Mouse (Mus musculus): ENCODE results near the gene Aagab. TPM values are rescaled to one million over a fixed set of nuclear protein-coding genes. Genes with fewer than 3 reads are reported as not detected.
A peak's percentile ranks its signal among the peaks of the same experiment; 100 is the strongest.

Gene Aagab
- polyA plus RNA-seq, 1 experiment: 18.8 TPM

GRCm38 (mm10) chr9:63644011-63644410 lies 41.6 kb downstream of the Aagab start:
- TF ChIP-seq EP300 (IDR thresholded peaks at IDR 0.05; ENCODE audit: insufficient read depth, low read depth, low read length): no peak
- no peak for TF ChIP-seq POLR2A (IDR thresholded peaks at IDR 0.05; ENCODE audit: insufficient read depth, low read length)
- no peak for TF ChIP-seq CTCF (IDR thresholded peaks at IDR 0.05; ENCODE audit: low read depth, low read length)
- Histone ChIP-seq H3K27me3 (ENCODE audit: control insufficient read depth, insufficient read depth, low read length, poor library complexity, severe bottlenecking) (no peaks in the 10 kb centered on the region), H3K9ac (ENCODE audit: low read depth, poor library complexity, severe bottlenecking) (no peak overlapping the region), H3K4me1 (ENCODE audit: control insufficient read depth, insufficient read depth, low read length) (no peaks in the 10 kb centered on the region), H3K27ac (ENCODE audit: insufficient read depth, low read length) (no peak overlapping the region), H3K9me3 (replicated peaks; ENCODE audit: control insufficient read depth, insufficient read depth, low read length, poor library complexity, severe bottlenecking) (no peaks in the 10 kb centered on the region), H3K4me3 (ENCODE audit: low read depth, low read length) (no peak overlapping the region), H3K36me3 (ENCODE audit: control insufficient read depth, insufficient read depth, low read length, poor library complexity, severe bottlenecking) (peaks cover under 1% of the 10 kb centered on the region; the same call in 1 of the 2 replicates)

DNA sequence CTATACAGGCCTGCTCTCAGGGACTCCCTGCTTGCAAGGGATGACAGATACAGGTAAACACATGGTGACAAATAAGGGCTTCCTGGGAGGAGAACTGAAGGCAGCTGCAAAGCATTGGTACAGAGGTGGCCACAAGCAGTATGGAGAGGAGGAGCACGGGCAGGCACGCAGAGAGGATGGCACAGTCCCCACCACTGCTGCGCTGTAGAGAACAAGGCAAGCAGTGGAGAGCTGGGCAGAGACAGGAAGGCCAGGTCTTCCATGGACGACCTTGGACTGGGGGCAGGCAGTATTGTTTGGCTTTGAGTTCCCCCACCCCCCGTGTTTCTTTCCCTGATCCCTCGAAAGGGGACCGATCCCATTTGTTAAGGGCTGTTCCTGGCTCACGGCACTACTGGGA lies 42.6 kb downstream of the Aagab start:
- Histone ChIP-seq H3K4me1 (ENCODE audit: control insufficient read depth, insufficient read depth, low read length) (no peaks in the 10 kb centered on the region), H3K36me3 (ENCODE audit: control insufficient read depth, insufficient read depth, low read length, poor library complexity, severe bottlenecking) (no peaks in the 10 kb centered on the region), H3K27me3 (ENCODE audit: control insufficient read depth, insufficient read depth, low read length, poor library complexity, severe bottlenecking) (no peaks in the 10 kb centered on the region), H3K27ac (ENCODE audit: insufficient read depth, low read length) (no peak overlapping the region), H3K9me3 (replicated peaks; ENCODE audit: control insufficient read depth, insufficient read depth, low read length, poor library complexity, severe bottlenecking) (no peaks in the 10 kb centered on the region), H3K9ac (ENCODE audit: low read depth, poor library complexity, severe bottlenecking) (no peak overlapping the region), H3K4me3 (ENCODE audit: low read depth, low read length) (no peak overlapping the region)
- TF ChIP-seq EP300 (IDR thresholded peaks at IDR 0.05; ENCODE audit: insufficient read depth, low read depth, low read length) (no peak), POLR2A (IDR thresholded peaks at IDR 0.05; ENCODE audit: insufficient read depth, low read length) (no peak), CTCF (IDR thresholded peaks at IDR 0.05; ENCODE audit: low read depth, low read length) (no peak)

DNA sequence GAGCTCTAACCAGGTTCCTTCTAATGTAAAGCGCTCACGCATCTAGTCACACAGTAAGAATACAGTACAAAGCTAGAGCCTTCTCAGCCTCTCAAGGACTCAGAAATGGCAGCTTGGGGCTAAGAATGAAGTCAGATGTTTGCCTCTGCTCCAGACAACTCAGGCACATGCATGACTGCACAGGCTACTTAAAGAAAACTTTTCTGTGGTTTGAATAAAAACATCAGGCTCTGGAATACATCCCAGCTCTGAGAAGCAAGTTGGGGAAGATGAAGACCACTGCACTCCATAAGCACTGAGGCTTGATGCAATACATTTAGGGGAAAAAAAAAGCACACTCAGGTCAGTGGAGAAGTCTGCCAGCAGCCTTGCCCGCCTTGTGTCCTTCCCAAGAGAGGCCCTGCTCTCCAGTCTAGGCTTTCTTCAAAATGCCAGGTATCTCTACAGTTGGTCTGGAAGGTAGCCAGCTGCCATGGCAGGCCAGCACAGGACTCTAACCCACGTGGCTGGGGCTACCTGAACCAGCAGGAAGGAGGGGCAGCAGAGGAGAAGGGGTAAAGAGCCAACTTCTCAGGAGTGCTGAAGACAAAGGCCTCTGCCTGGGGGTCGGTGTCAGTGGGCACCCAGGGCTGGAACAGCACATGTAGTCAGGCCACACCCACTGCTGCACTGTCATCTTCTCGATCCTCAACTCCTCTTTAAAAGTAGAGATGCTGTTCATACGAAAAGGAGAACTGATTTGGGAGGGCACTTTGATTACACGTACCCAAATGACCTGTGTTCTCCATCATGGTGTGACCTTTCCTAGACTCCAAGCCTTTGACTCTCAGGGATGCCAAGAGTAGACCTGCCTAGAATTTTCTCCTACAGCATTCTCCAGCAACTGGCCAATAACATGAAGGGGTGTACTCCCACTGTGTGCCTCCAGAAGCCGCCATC lies 45.4 kb downstream of the Aagab start:
- Histone ChIP-seq H3K4me3 (ENCODE audit: low read depth, low read length) (no peak overlapping the region), H3K9ac (ENCODE audit: low read depth, poor library complexity, severe bottlenecking) (no peak overlapping the region), H3K4me1 (ENCODE audit: control insufficient read depth, insufficient read depth, low read length) (no peaks in the 10 kb centered on the region), H3K9me3 (replicated peaks; ENCODE audit: control insufficient read depth, insufficient read depth, low read length, poor library complexity, severe bottlenecking) (no peaks in the 10 kb centered on the region), H3K36me3 (ENCODE audit: control insufficient read depth, insufficient read depth, low read length, poor library complexity, severe bottlenecking) (no peaks in the 10 kb centered on the region), H3K27me3 (ENCODE audit: control insufficient read depth, insufficient read depth, low read length, poor library complexity, severe bottlenecking) (no peaks in the 10 kb centered on the region), H3K27ac (ENCODE audit: insufficient read depth, low read length) (no peak overlapping the region)
- TF ChIP-seq EP300 (IDR thresholded peaks at IDR 0.05; ENCODE audit: insufficient read depth, low read depth, low read length) (no peak), CTCF (IDR thresholded peaks at IDR 0.05; ENCODE audit: low read depth, low read length) (no peak), POLR2A (IDR thresholded peaks at IDR 0.05; ENCODE audit: insufficient read depth, low read length) (no peak)

GRCm38 (mm10) chr9:63648520-63648918 lies 46.1 kb downstream of the Aagab start:
- Histone ChIP-seq H3K27me3 (ENCODE audit: control insufficient read depth, insufficient read depth, low read length, poor library complexity, severe bottlenecking) (no peaks in the 10 kb centered on the region), H3K4me3 (ENCODE audit: low read depth, low read length) (no peak overlapping the region), H3K36me3 (ENCODE audit: control insufficient read depth, insufficient read depth, low read length, poor library complexity, severe bottlenecking) (no peaks in the 10 kb centered on the region), H3K9me3 (replicated peaks; ENCODE audit: control insufficient read depth, insufficient read depth, low read length, poor library complexity, severe bottlenecking) (no peaks in the 10 kb centered on the region), H3K27ac (ENCODE audit: insufficient read depth, low read length) (no peak overlapping the region), H3K9ac (ENCODE audit: low read depth, poor library complexity, severe bottlenecking) (no peak overlapping the region), H3K4me1 (ENCODE audit: control insufficient read depth, insufficient read depth, low read length) (no peaks in the 10 kb centered on the region)
- TF ChIP-seq CTCF (IDR thresholded peaks at IDR 0.05; ENCODE audit: low read depth, low read length) (no peak), EP300 (IDR thresholded peaks at IDR 0.05; ENCODE audit: insufficient read depth, low read depth, low read length) (no peak), POLR2A (IDR thresholded peaks at IDR 0.05; ENCODE audit: insufficient read depth, low read length) (no peak)

DNA sequence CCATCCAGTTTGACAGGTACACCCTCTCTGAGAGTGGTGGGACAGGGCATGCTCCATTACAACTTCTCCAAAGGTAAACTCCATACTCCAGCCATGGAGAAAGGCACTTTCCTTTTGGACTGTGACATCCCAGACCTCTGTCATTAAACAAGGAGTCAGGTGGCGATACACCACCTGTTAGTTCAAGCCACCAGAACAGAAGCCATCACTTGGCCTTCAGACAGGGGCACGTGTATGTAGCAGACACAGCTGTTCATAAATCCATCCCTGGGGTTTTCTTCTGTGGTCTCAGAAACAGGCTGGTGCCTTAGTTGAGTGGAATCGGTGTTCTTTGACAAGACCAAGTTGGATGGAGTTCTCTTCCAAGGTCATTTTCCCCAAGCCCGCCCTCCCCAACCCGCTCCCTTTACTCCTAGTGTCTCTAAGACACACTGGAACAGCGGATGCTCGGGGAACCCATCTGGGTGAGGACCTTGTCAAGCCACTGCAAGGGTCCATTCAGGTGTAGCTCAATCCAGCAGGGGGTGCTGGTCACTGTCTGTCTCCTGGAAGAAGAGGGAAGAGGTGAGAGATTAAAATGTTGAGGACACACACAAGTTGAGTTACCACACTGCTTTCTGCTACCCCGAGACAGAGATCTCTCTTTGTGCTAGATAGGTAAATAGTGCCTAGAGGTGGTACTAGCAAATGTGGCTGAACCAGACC lies 47.5 kb downstream of the Aagab start:
- no peak overlapping the region for H3K9ac ChIP-seq (ENCODE audit: low read depth, poor library complexity, severe bottlenecking)
- H3K4me1 ChIP-seq (ENCODE audit: control insufficient read depth, insufficient read depth, low read length): no peaks in the 10 kb centered on the region
- no peak overlapping the region for H3K27ac ChIP-seq (ENCODE audit: insufficient read depth, low read length)
- H3K4me3 ChIP-seq (ENCODE audit: low read depth, low read length): no peak overlapping the region
- TF ChIP-seq CTCF (IDR thresholded peaks at IDR 0.05; ENCODE audit: low read depth, low read length): peak; percentile 32
- TF ChIP-seq EP300 (IDR thresholded peaks at IDR 0.05; ENCODE audit: insufficient read depth, low read depth, low read length): no peak
- H3K36me3 ChIP-seq (ENCODE audit: control insufficient read depth, insufficient read depth, low read length, poor library complexity, severe bottlenecking): no peaks in the 10 kb centered on the region
- no peaks in the 10 kb centered on the region for H3K27me3 ChIP-seq (ENCODE audit: control insufficient read depth, insufficient read depth, low read length, poor library complexity, severe bottlenecking)
- H3K9me3 ChIP-seq (replicated peaks; ENCODE audit: control insufficient read depth, insufficient read depth, low read length, poor library complexity, severe bottlenecking): no peaks in the 10 kb centered on the region
